Mouse (Mus musculus) adrenal gland, postnatal 10 days (tissue): ENCODE results near the gene Snapc3. TPM values are rescaled to one million over a fixed set of nuclear protein-coding genes. Genes with fewer than 3 reads are reported as not detected.

Experiments used
- DNase-seq: peaks from one replicate; pipeline ENCODE4 v3.0.0; 2021; ENCODE audit warnings: mixed read lengths
- total RNA-seq, 2 experiments: library from RNA; stranded (reverse); gene quantifications; 2 replicates each; pipeline ENCODE4 v1.2.3; 2021

Snapc3 gene
- total RNA-seq, 2 experiments from 2014 or later: 18.9 to 31.3 TPM

DNA sequence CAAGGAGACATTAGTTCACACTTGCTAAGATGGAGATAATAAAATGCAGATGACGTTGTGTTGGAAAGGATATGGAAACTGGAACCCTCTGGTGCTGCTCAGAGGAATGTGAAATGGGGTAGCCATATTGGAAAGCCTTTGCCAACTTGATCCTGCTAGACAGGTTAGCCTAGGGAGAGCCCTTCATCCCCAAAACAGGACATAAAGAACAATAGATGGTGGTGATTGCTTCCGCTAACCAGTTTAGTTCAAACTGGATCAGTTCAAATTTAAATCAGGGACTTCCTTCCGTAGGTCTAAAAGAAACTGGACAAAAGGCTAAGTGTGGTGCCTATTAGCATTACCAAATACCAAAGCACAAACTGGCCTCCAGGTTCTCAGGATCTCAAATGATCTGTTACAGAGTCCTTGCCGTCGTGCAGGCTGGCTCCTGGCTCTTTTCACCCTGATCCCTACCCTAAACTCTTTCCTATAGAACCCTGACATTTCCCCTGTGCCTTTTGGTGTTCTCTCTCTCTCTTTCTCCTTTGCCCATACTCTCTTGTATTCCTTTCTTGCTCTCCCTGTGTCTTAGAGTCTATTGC lies 3.2 kb upstream of the Snapc3 start:
- DNase-seq: no peak

- no peak for DNase-seq
Measured at GRCm38 (mm10) chr4:83417820-83418186, 279 bp downstream of the Snapc3 start.

DNA sequence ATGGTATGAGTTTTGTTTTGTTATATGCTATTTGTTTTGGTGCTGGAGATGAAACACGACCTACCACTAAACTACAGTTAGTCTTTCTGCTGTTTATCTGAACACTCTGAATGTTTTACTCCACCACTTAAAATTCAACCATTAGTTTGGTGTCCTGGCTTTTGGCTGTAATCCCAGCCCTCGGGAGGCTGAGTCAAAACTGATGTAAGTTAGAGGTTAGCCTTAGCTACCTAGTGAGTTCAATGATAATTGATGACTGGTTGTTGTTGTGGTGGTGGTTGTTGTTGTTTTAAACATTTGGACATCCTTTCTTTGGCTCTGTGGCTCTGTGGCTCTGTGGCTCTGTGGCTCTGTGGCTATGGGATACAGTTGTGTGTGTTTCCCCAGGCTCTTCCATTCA lies 1.3 kb downstream of the Snapc3 start:
- DNase-seq: no peak

DNA sequence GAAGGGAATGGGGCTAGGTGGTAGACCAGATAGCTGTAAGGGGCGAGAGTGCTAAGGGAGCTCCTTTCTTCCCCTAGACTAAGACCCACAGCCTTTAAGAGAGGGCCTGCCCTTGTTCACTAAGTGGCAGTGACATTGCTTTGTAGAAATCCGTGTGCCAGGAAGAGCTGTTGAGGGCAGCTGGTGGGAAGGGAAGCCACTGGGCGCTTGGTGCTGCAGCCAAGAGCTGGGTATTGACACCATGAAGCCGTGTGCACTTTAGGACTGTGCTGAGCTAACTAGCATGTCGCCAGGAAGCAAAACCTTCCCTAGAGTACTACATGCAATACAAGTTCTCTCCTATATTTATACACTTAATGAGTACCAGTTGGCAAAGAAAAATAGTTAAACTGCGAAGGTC lies 6.1 kb downstream of the Snapc3 start:
- no peak for DNase-seq

DNA sequence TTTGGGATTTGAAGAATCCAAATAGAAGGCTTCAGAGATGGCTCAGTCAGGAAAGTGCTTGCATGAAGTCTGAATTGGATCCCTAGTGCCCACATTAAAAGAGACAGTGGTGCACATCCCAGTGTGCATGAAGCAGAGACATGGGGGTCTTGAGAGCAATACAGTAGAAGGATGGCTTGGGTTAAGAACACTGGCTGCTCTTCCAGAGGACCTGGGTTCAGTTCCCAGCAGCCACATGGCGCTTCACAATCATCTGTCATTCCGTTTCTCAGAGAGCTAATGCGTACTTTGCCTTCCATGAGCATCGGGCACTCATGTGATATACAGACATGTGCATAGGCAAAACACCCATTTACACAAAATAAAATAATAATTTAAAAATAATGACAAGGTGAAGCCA lies 7.6 kb downstream of the Snapc3 start:
- no peak for DNase-seq

DNA sequence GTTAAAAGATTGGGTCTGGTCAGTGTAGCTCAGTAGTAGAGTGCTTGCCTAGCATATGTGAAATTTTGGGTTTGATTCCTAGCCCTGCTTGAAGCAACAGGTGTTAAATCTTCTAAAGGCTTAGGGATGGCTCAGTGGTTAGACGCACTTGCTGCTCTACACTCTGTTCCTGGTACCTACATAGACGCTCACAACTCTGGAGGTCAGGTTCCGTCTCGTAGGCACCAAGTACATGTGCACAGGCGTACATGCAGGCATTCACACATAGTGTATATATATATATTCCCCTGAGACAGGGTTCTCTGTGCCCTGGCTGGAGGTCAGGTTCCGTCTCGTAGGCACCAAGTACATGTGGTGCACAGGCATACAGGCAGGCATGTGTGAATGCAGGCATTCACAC lies 9.6 kb downstream of the Snapc3 start:
- no peak for DNase-seq

DNA sequence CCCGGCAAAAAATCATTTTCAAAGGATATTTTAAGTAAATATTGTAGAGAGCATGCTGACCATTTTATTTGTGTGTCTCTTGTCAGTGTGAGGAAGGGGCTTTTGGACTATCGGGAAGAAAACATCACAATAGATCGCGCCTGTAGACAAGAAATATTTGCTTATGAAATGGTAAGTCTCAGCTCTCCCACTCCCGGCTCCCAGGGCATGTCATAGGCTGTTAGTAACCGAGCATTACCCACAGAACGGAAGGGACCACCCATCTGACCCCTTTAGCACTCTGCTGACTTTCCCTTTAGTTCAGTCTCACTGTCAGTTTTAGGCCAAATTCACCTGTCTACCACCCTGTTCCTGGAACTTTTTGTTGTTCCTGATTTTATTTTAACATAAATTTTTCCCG lies 10.2 kb downstream of the Snapc3 start:
- no peak for DNase-seq

DNA sequence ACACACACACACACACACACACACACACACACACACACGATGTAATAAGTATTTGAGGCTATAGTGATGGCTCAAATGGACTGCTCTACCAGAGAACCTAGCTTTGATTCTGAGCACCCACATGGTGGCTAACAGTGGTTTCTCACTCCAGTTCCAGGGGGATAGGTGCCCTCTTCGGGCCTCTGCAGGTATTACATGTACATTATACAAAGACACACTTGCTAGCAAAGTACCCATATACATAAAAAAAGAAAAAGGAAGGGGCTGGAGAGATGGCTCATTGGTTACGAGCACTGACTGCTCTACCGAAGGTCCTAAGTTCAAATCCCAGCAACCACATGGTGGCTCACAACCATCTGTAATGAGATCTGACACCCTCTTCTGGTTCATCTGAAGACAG lies 11.3 kb downstream of the Snapc3 start:
- DNase-seq: no peak

- no peak for DNase-seq
Measured at GRCm38 (mm10) chr4:83431950-83432349, 14.4 kb downstream of the Snapc3 start.

GRCm38 (mm10) chr4:83432901-83433300 lies 15.4 kb downstream of the Snapc3 start:
- DNase-seq: no peak

GRCm38 (mm10) chr4:83436375-83436774 lies 18.9 kb downstream of the Snapc3 start:
- DNase-seq: no peak

DNA sequence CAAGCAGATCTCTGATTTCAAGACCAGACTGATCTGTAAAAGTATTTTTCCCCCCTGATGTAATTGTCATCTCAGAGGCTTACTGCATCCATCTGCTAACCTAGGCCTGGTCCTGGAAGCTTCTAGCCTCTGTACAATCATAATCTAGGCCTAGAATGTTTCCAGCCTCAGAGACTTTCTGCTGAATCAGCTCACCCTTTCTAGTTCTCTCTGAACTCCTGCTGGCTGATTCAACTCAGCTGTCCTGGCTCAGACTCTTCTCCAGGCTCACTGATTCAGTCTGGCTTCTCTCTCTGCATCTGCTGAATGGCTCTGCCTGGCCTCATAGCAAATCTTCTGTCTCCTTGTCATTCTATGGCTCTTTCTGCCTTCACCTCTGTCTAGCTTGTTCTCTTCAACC lies 20.6 kb downstream of the Snapc3 start:
- DNase-seq: no peak

DNA sequence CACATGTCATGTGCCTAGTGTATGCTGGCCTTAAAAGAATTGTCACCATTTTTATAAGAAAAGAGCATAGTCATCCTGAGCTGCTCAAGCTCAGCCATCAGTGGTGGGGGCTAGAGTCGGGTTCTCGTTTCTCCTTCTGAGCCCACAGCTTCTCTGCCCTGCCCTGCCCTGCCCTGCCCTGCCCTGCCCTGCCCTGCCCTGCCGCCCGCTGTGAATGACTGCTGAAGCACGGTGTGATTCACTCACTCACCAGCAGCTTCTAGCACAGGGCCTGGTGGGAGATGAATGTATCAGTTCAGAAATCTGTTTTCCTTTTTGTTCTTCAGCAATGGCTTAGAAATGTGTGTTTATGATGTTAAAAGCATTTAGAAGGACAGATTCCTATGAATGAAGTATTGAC lies 21.5 kb downstream of the Snapc3 start:
- DNase-seq: no peak

DNA sequence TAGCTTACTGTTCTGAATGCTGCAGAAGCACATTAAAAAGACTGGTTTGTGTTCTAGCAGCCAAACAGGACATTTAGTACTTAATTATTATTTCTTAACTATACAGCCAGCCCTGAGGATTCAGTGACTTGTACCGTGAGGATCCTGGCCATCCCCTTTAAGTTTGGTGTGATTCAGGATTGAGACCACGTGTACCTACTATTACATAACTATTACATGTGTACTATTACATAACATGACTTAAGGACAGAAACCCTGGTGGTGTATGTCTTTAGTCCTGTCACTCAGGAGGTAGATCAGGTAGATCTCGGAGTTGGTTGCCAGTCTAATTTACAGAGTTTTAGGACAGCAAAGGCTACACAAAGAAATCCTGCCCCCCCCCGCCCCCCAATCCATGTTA lies 23.5 kb downstream of the Snapc3 start:
- DNase-seq: no peak

- DNase-seq: no peak
Measured at GRCm38 (mm10) chr4:83450785-83451184, 33.3 kb downstream of the Snapc3 start.

GRCm38 (mm10) chr4:83460106-83460505 lies 42.6 kb downstream of the Snapc3 start:
- no peak for DNase-seq

- DNase-seq: no peak
Measured at GRCm38 (mm10) chr4:83464827-83465226, 47.3 kb downstream of the Snapc3 start.

GRCm38 (mm10) chr4:83467615-83468014 lies 50.1 kb downstream of the Snapc3 start:
- no peak for DNase-seq

DNA sequence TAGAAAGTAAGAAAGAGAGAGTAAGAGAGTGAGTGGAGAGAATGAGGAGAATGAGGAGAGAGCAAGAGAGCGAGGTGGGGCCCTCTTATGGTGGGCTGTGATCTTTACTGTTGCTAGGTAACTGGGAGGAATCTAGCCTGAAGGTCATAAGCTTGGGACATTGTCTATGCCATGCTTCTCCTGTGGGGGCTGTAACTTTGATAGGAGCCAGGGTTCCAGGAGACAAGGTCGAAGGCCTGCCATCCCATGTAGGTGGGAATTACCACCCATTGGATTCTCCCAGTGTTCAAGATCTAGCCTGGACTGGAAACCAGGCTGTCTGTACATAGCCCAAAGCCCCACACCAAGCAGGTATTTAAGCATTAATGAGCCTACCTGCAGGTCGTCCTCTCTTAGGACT lies 50.7 kb downstream of the Snapc3 start:
- DNase-seq: no peak

GRCm38 (mm10) chr4:83485250-83485649 lies 67.7 kb downstream of the Snapc3 start:
- DNase-seq: no peak

- peak; percentile 87 for DNase-seq
Measured at GRCm38 (mm10) chr4:83485735-83486116, 68.2 kb downstream of the Snapc3 start.

DNA sequence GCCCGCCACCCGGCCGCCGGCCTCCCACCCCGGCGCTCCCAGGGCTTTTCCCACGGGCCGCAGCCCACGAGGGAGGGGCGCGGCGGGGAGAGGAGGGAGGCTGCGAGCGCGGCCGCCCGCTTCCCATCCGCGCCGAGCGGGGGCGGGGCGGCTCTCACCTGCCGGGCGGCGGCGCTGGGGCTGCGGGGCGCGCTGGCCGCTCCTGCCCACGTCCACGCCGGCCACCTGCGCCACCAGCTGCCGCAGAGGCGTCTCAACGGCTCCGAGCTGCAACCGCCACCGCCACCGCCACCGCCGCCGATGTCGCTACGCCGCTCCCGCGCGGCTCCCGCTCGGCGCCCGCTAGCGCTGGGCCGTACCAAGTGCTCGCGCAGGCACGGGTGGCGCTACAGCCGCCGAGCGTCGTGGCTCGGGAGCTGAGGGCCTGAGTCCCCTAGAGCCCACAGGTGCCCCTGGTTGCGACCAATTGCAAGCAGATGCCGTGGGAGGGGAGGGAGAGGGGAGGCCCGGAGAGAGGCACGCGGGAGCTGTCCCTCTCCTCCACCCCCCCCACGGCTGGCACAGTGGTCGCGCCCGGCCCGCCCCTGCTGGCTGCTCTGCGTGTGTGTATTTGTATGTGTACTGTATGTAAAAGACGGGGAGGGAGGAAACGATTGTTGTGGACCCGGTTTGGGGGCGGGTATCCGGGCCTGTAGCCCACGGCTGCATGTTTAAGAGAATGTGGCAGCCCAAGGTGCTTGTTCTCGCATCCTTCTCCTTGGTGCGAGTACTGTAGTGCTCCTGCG lies 68.8 kb downstream of the Snapc3 start, which contains the start of gene Psip1:
Gene Psip1 (minus strand): TSS at position 343 of the 785 bp plus-strand sequence.
- DNase-seq: peak; percentile 93

- no peak for DNase-seq
Measured at GRCm38 (mm10) chr4:83489121-83489520, 71.6 kb downstream of the Snapc3 start.

DNA sequence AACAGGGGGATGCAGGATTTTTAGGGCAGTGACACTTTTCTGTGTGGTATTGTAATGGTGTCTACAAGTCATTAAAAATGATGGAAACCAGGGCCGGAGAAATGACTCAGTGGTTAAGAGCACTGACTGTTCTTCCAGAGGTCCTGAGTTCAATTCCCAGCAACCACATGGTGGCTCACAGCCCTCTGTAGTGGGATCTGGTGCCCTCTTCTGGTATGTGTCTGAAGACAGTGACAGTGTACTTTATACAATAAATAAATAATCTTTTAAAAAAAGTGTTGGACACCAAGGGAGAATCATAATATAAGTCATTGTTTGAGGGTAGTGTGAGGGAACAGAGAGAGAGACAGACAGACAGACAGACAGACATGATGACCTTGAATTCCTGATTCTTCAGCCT lies 75.6 kb downstream of the Snapc3 start:
- DNase-seq: no peak
